Mouse (Mus musculus) intestine, embryonic 14.5 days (tissue): ENCODE measurements around the gene Impg1. TPM values are rescaled to one million over a fixed set of nuclear protein-coding genes. Genes with fewer than 3 reads are reported as not detected.

ENCODE experiments used
- ATAC-seq: fragments of 200-750 bp; cut with Nextera tagmentation; replicated peaks from 2 replicates; pipeline ENCODE4 v1.8.0; 2017; ENCODE audit warnings: low read depth, moderate number of reproducible peaks, moderate TSS enrichment, moderate library complexity; ENCODE audit not compliant: low FRiP score, low TSS enrichment
- DNase-seq: peaks from one replicate; pipeline ENCODE4 v3.0.0-alpha.2; 2018; ENCODE audit warnings: low spot score
- H3K27ac ChIP-seq: fragments of 300-500 bp; sonication (generic); 2 replicates; pipeline ENCODE4 v1.5.1; 2014; ENCODE audit warnings: low read depth, mild to moderate bottlenecking, control low read depth
- H3K27me3 ChIP-seq: fragments of 300-500 bp; sonication (generic); replicated peaks from 2 replicates; pipeline ENCODE4 v1.6.1; 2014; ENCODE audit warnings: low read length, control low read depth; ENCODE audit not compliant: control insufficient read depth, insufficient read depth
- H3K36me3 ChIP-seq: fragments of 300-500 bp; sonication (generic); 2 replicates; pipeline ENCODE4 v1.6.1; 2014; ENCODE audit warnings: low read length, control low read depth; ENCODE audit not compliant: control insufficient read depth, insufficient read depth
- H3K4me1 ChIP-seq: fragments of 300-500 bp; sonication (generic); replicated peaks from 2 replicates; pipeline ENCODE4 v1.6.1; 2014; ENCODE audit warnings: low read length, control low read depth, mixed read lengths; ENCODE audit not compliant: control insufficient read depth, insufficient read depth
- H3K4me2 ChIP-seq: fragments of 300-500 bp; sonication (generic); 2 replicates; pipeline ENCODE4 v1.6.1; 2014; ENCODE audit warnings: low read length
- H3K4me3 ChIP-seq: fragments of 300-500 bp; sonication (generic); 2 replicates; pipeline ENCODE4 v1.5.1; 2014; ENCODE audit warnings: low read depth, low read length, control low read depth, mixed read lengths
- H3K9ac ChIP-seq: fragments of 300-500 bp; sonication (generic); 2 replicates; pipeline ENCODE4 v1.6.1; 2014; ENCODE audit warnings: mild to moderate bottlenecking, low read length
- H3K9me3 ChIP-seq: fragments of 300-500 bp; sonication (generic); 2 replicates; pipeline ENCODE4 v1.6.1; 2016; ENCODE audit warnings: low read length, control low read depth; ENCODE audit not compliant: control insufficient read depth
- WGBS: fragments of 180-500 bp; shearing (Covaris S2); extraction: QIAGEN DNeasy Blood & Tissue Kit; methylation state at CpG from one replicate; pipeline ENCODE4 v1.1.7; 2014; 5-methylcytosine and 5-hydroxymethylcytosine counted together
- polyA plus RNA-seq: library from polyadenylated mRNA; unstranded; fragments of >200 nt; fragmentation: Nextera tagmentation; extraction: Ambion mirVana; gene quantifications from 2 replicates; pipeline ENCODE4 v1.2.1, GENCODE M21; 2014

Gene Impg1
- polyA plus RNA-seq, result 0.09 and 0.13 TPM in 2 replicates

DNA sequence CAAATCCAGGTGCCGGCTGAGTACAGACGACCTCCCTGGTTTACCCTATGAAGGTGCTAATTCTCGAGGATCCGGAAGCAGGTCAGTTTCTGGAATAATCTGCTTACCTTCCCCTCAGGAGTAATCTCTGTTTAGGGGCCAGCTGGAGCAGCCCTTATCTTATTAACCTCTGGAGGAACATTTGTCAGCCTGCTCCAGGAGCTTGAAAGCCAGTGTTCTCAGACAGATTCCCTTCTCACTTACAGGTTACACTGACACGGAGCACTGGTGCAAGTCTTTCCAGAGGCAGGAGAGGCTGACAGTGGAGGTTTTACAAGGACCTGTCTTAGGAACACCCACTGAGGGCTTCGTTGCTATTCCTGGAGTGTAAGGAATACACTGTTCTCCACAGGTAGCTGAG is at the start of gene Impg1:
Impg1 (minus strand) TSS at position 101 of the 400 bp plus-strand sequence.
- no peak within 1 kb of the TSS for H3K9ac ChIP-seq
- no peak within 1 kb of the TSS for H3K4me2 ChIP-seq
- H3K4me3 ChIP-seq, result no peak within 1 kb of the TSS
- no peak within 1 kb of the TSS for H3K27ac ChIP-seq
- no peaks in the 10 kb centered on the region for H3K4me1 ChIP-seq
- no peak for ATAC-seq
- no peaks in the 10 kb centered on the region for H3K27me3 ChIP-seq
- WGBS, result 51% methylated on average over 6 of the region's 6 CpGs
- DNase-seq, result no peak
- H3K9me3 ChIP-seq, result no peaks in the 10 kb centered on the region
- H3K36me3 ChIP-seq, result no peaks in the 10 kb centered on the region

- no peak overlapping the region for H3K4me2 ChIP-seq
- no peaks in the 10 kb centered on the region for H3K4me1 ChIP-seq
- no peaks in the 10 kb centered on the region for H3K36me3 ChIP-seq
- H3K4me3 ChIP-seq, result no peak overlapping the region
- WGBS, result 83% methylated on average over 7 of the region's 7 CpGs
- ATAC-seq, result no peak
- H3K9me3 ChIP-seq, result no peaks in the 10 kb centered on the region
- H3K27me3 ChIP-seq, result no peaks in the 10 kb centered on the region
- no peak for DNase-seq
- no peak overlapping the region for H3K27ac ChIP-seq
- no peak overlapping the region for H3K9ac ChIP-seq
Measured at GRCm38 (mm10) chr9:80509464-80510153, 44.3 kb upstream of the Impg1 start.

DNA sequence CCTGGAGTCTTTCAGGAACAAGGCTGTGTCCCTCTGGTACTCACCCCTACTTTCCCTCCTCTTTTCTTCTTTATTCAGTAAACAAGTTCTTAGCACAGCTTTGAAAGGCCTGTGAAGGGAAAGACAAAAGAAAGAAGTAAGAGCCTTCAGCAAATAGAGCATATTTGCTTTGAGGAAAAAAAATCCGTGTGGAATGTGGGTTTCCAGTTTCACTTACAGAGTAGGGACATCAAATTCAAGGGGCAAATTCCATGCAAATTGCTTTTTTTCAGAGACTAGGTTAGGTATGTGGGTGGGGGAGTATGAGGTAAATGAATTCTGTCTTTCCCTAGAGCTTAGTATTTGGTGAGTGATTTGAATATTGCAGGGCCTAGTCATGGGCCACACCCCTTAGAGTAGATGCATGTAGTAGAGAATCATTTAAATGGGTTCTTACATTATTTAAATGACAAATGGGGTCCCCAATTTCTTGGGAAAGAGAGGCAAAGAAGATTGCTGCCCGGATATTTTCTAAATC is 39.3 kb upstream of the Impg1 start:
- H3K4me3 ChIP-seq, result no peak overlapping the region
- H3K9me3 ChIP-seq, result no peaks in the 10 kb centered on the region
- H3K36me3 ChIP-seq, result no peaks in the 10 kb centered on the region
- no peak overlapping the region for H3K4me2 ChIP-seq
- no peaks in the 10 kb centered on the region for H3K4me1 ChIP-seq
- ATAC-seq (no peak), DNase-seq (no peak)
- no peaks in the 10 kb centered on the region for H3K27me3 ChIP-seq
- WGBS, result 54% methylated on average over 2 of the region's 2 CpGs
- H3K27ac ChIP-seq, result no peak overlapping the region
- H3K9ac ChIP-seq, result no peak overlapping the region

DNA sequence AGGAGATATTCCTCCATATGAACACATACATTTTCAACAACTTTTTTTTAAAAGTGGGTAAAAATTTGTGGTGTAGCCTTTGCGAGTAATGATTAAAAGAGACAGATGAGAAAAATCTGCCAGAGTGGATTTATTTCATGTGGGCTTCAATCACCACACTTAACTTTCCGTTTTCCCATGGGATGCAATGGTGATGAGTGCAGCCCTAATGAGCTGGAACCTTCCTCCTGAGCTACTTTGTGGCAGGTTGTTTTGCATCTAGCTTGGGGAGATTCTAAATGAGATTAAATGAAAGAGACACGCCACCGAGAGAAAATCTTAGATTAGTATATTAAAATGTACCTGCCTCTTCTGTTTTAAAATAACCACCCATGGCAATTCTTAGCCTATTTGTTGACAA is 26.3 kb upstream of the Impg1 start:
- H3K4me3 ChIP-seq, result no peak overlapping the region
- no peak overlapping the region for H3K9ac ChIP-seq
- no peak overlapping the region for H3K4me2 ChIP-seq
- DNase-seq, result no peak
- H3K9me3 ChIP-seq, result no peaks in the 10 kb centered on the region
- H3K36me3 ChIP-seq, result no peaks in the 10 kb centered on the region
- H3K27ac ChIP-seq, result no peak overlapping the region
- WGBS, result 90% methylated on average over 4 of the region's 4 CpGs
- no peaks in the 10 kb centered on the region for H3K4me1 ChIP-seq
- ATAC-seq, result no peak
- no peaks in the 10 kb centered on the region for H3K27me3 ChIP-seq

- Histone ChIP-seq H3K4me2 (no peak overlapping the region), H3K4me1 (no peaks in the 10 kb centered on the region), H3K27ac (no peak overlapping the region), H3K4me3 (no peak overlapping the region), H3K9ac (no peak overlapping the region), H3K9me3 (no peaks in the 10 kb centered on the region), H3K36me3 (no peaks in the 10 kb centered on the region), H3K27me3 (no peaks in the 10 kb centered on the region)
- DNase-seq (no peak), ATAC-seq (no peak)
- 56% methylated on average over 4 of the region's 4 CpGs for WGBS
Measured at GRCm38 (mm10) chr9:80460420-80460819, 4.9 kb downstream of the Impg1 start.

DNA sequence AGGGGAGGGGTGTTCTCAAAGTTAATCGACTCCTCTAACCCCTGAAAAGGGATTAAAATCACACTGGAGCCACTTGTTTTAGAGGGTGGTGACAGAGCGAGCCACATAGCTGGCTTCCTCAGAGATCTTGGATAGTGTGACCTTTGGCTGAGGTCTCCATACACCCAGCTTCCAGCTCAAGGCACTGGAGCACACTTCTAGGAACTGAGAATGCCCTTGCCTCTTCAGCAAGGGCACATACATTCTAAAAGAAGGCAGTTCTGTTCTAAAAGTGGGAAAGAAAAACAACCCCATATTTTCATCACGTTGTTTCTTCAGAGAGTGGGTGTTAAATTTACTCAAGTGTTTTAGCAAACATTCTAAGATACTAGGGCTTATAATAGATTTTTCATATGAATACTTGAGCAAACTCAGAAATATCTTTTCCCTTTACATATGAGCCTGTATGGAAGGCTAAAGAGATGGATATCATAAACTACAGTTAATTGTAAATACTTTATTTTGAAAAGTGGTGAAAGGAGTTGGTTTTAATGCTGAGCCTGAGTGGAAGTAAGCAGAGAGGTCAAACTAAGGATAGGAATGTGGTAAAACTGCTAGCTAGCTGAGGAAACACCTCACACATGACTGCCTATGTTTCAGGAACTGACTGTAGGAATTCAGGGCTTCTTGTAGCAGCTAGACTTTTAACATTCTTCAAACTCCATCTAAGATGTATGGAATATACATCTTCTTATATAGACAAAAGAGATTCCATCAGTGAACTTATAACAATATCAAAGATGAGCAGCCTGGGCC is 14.6 kb downstream of the Impg1 start:
- Histone ChIP-seq H3K27ac (no peak overlapping the region), H3K36me3 (no peaks in the 10 kb centered on the region), H3K4me3 (no peak overlapping the region), H3K27me3 (no peaks in the 10 kb centered on the region), H3K4me1 (no peaks in the 10 kb centered on the region), H3K4me2 (no peak overlapping the region), H3K9ac (no peak overlapping the region), H3K9me3 (no peaks in the 10 kb centered on the region)
- ATAC-seq (no peak), DNase-seq (no peak)
- WGBS, result 62% methylated on average over 3 of the region's 3 CpGs

- ATAC-seq (no peak), DNase-seq (no peak)
- Histone ChIP-seq H3K9me3 (no peaks in the 10 kb centered on the region), H3K27ac (no peak overlapping the region), H3K4me1 (0 out of 2 replicates have a peak, but pooled peaks cover 2% of the 10 kb centered on the region), H3K4me3 (no peak overlapping the region), H3K36me3 (no peaks in the 10 kb centered on the region), H3K27me3 (no peaks in the 10 kb centered on the region), H3K4me2 (no peak overlapping the region), H3K9ac (no peak overlapping the region)
- WGBS, result 59% methylated on average over 5 of the region's 5 CpGs
Measured at GRCm38 (mm10) chr9:80441096-80441710, 24.1 kb downstream of the Impg1 start.

GRCm38 (mm10) chr9:80391404-80391803 is 73.9 kb downstream of the Impg1 start:
- Histone ChIP-seq H3K4me3 (no peak overlapping the region), H3K36me3 (no peaks in the 10 kb centered on the region), H3K27me3 (no peaks in the 10 kb centered on the region), H3K9ac (no peak overlapping the region), H3K27ac (no peak overlapping the region), H3K9me3 (no peaks in the 10 kb centered on the region), H3K4me1 (no peaks in the 10 kb centered on the region), H3K4me2 (no peak overlapping the region)
- DNase-seq (no peak), ATAC-seq (no peak)
- 73% methylated on average over 3 of the region's 3 CpGs for WGBS
